Mouse (Mus musculus) lung, embryonic 14.5 days (tissue): Measurements from ENCODE around the gene Hexim2. TPM values are rescaled to one million over a fixed set of nuclear protein-coding genes. Genes with fewer than 3 reads are reported as not detected.

Experiments used
- ATAC-seq: fragments of 200-750 bp; cut with Nextera tagmentation; 2 replicates; pipeline ENCODE4 v1.8.0; 2017; ENCODE audit warnings: mild to moderate bottlenecking, moderate TSS enrichment, moderate library complexity; ENCODE audit not compliant: insufficient read depth
- DNase-seq: peaks from one replicate; pipeline ENCODE4 v3.0.0-alpha.2; 2015
- H3K27ac ChIP-seq: fragments of 300-500 bp; sonication (generic); 2 replicates; pipeline ENCODE4 v1.5.1; 2014; ENCODE audit warnings: low read depth, mild to moderate bottlenecking, moderate library complexity
- H3K27me3 ChIP-seq: fragments of 300-500 bp; sonication (generic); 2 replicates; pipeline ENCODE4 v1.6.1; 2014; ENCODE audit warnings: low read length, control low read depth; ENCODE audit not compliant: insufficient read depth
- H3K36me3 ChIP-seq: fragments of 300-500 bp; sonication (generic); 2 replicates; pipeline ENCODE4 v1.6.1; 2014; ENCODE audit warnings: control low read depth; ENCODE audit not compliant: insufficient read depth
- H3K4me1 ChIP-seq: fragments of 300-500 bp; sonication (generic); 2 replicates; pipeline ENCODE4 v1.6.1; 2014; ENCODE audit warnings: antibody characterized with exemption, control low read depth; ENCODE audit not compliant: insufficient read depth
- H3K4me2 ChIP-seq: fragments of 300-500 bp; sonication (generic); 2 replicates; pipeline ENCODE4 v1.6.1; 2014; ENCODE audit warnings: mild to moderate bottlenecking
- H3K4me3 ChIP-seq: fragments of 300-500 bp; sonication (generic); 2 replicates; pipeline ENCODE4 v1.5.1; 2014; ENCODE audit warnings: low read depth, low read length
- H3K9ac ChIP-seq: fragments of 300-500 bp; sonication (generic); 2 replicates; pipeline ENCODE4 v1.6.1; 2014
- H3K9me3 ChIP-seq: fragments of 300-500 bp; sonication (generic); 2 replicates; pipeline ENCODE4 v1.6.1; 2016; ENCODE audit warnings: low read depth, low read length, control low read depth
- CTCF ChIP-seq: IDR thresholded peaks from 2 replicates; pipeline ENCODE4 v1.5.1; 2016; ENCODE audit warnings: antibody characterized with exemption, low read depth
- WGBS: fragments of 180-500 bp; shearing (Covaris S2); extraction: QIAGEN DNeasy Blood & Tissue Kit; methylation state at CpG from one replicate; pipeline ENCODE4 v1.1.7; 2014; 5-methylcytosine and 5-hydroxymethylcytosine counted together
- polyA plus RNA-seq: library from polyadenylated mRNA; unstranded; fragments of >200 nt; fragmentation: Nextera tagmentation; extraction: Ambion mirVana; gene quantifications from 2 replicates; pipeline ENCODE4 v1.2.1, GENCODE M21; 2014

Gene Hexim2
- polyA plus RNA-seq, 1 experiment from 2014 or later, result 9.3 TPM

DNA sequence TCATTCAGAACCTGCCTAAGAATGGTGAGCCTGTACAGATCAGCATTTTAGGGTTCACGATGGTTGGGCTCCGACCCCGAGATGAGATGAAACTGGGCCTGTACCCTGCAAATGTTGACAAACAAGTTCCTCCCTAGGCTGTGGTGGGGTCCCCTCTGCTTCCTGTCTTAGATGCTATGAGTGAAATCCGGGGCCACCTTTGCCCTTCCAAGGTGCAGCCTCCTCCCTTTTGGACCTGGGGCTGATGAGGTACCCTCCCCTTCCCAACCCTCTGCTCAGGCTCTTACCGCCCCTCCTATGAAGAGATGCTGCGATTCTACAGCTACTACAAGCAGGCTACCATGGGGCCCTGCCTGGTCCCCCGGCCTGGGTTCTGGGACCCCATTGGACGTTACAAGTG, 28.6 kb upstream of the Hexim2 start:
- ATAC-seq, result no peak
- Histone ChIP-seq H3K9ac (peak overlapping the region; percentile 52), H3K4me1 (peaks cover 12% of the 10 kb centered on the region; the same call in 1 of the 2 replicates), H3K9me3 (no peaks in the 10 kb centered on the region), H3K4me3 (peak overlapping the region; percentile 52), H3K4me2 (peak overlapping the region; percentile 75), H3K27me3 (peaks cover 13% of the 10 kb centered on the region), H3K36me3 (no peaks in the 10 kb centered on the region), H3K27ac (no peak overlapping the region)
- DNase-seq, result no peak
- no peak for TF ChIP-seq CTCF
- 48% methylated on average over 8 of the region's 8 CpGs for WGBS

DNA sequence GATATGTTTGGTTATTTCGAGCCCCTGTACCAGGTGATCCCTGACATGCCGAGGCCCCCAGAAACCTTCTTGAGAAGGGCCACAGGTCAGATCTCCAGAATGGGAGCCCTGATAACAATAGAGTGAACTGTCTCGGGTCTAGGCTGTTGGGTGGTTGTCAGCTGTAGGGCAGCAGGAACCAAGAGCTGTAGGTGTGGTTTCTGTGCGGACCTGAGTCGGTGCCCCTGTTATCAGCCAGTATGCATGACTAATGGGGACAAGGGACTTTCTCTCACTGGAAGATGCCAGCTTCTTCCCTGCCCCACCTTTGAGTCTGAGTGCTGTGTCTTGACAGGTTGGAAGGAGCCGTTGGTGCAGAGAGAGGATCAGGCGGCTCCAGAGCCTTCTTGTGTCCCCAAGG, 27.8 kb upstream of the Hexim2 start:
- 69% methylated on average over 7 of the region's 7 CpGs for WGBS
- no peak overlapping the region for H3K27ac ChIP-seq
- ATAC-seq, result no peak

DNA sequence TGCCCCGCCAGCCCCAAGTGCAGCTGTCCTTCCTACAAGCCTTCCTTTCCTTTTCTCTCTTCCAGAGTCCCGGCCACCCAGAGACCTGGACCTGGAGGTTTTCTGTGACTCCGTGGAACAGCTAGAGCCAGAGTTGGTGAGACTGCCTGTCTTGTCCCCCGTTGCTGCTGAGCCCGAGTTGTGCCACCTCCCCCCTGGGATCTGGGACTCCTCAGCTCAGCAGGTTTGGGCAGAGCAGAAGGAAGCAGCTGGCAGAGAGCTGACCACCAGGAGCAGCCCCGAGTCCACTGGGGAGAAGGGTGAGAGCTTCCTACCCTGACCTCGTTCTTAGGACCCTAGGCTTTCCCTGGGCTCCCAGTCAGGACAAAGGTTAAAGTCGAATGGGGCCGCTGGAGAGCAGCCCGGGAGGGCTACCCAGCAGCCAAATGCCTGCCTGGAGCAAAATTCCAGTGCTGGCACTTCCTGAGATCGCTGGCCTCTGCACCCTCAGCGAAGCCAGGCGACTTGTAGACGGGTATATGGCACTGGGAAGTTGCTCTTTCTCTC, 27.0 kb upstream of the Hexim2 start:
- DNase-seq (no peak), ATAC-seq (no peak)
- Histone ChIP-seq H3K4me2 (no peak overlapping the region), H3K36me3 (no peaks in the 10 kb centered on the region), H3K4me1 (peaks cover 12% of the 10 kb centered on the region; the same call in 1 of the 2 replicates), H3K27ac (no peak overlapping the region), H3K27me3 (peaks cover 9% of the 10 kb centered on the region), H3K9me3 (no peaks in the 10 kb centered on the region), H3K9ac (no peak overlapping the region), H3K4me3 (no peak overlapping the region)
- WGBS, result 53% methylated on average over 14 of the region's 14 CpGs
- no peak for TF ChIP-seq CTCF

More for the DNA sequence above, 27.8 kb upstream of the Hexim2 start:
- DNase-seq, result no peak
- Histone ChIP-seq H3K4me3 (no peak overlapping the region), H3K4me1 (peaks cover 12% of the 10 kb centered on the region; the same call in 1 of the 2 replicates), H3K36me3 (no peaks in the 10 kb centered on the region), H3K9me3 (no peaks in the 10 kb centered on the region), H3K9ac (no peak overlapping the region), H3K27me3 (peaks cover 13% of the 10 kb centered on the region), H3K4me2 (peak overlapping the region; percentile 75; the same call in 1 of the 2 replicates)
- TF ChIP-seq CTCF, result no peak

- ATAC-seq (no peak), DNase-seq (no peak)
- no peak for TF ChIP-seq CTCF
- H3K36me3 ChIP-seq, result no peaks in the 10 kb centered on the region
- H3K4me1 ChIP-seq, result peaks cover 12% of the 10 kb centered on the region; the same call in 1 of the 2 replicates
- H3K9ac ChIP-seq, result no peak overlapping the region
- H3K27me3 ChIP-seq, result peaks cover 4% of the 10 kb centered on the region
- H3K4me2 ChIP-seq, result no peak overlapping the region
- no peaks in the 10 kb centered on the region for H3K9me3 ChIP-seq
- no peak overlapping the region for H3K27ac ChIP-seq
- WGBS, result 78% methylated on average over 6 of the region's 6 CpGs
- H3K4me3 ChIP-seq, result no peak overlapping the region
These were observed 26.4 kb upstream of the Hexim2 start for GRCm38 (mm10) chr11:103105810-103106209.

GRCm38 (mm10) chr11:103106386-103106785, 25.8 kb upstream of the Hexim2 start:
- no peak for TF ChIP-seq CTCF
- Histone ChIP-seq H3K4me1 (peaks cover 11% of the 10 kb centered on the region), H3K36me3 (no peaks in the 10 kb centered on the region), H3K4me3 (no peak overlapping the region), H3K9ac (no peak overlapping the region), H3K27ac (no peak overlapping the region), H3K9me3 (no peaks in the 10 kb centered on the region), H3K27me3 (no peaks in the 10 kb centered on the region), H3K4me2 (no peak overlapping the region)
- ATAC-seq, result no peak
- 62% methylated on average over 4 of the region's 4 CpGs for WGBS
- no peak for DNase-seq

DNA sequence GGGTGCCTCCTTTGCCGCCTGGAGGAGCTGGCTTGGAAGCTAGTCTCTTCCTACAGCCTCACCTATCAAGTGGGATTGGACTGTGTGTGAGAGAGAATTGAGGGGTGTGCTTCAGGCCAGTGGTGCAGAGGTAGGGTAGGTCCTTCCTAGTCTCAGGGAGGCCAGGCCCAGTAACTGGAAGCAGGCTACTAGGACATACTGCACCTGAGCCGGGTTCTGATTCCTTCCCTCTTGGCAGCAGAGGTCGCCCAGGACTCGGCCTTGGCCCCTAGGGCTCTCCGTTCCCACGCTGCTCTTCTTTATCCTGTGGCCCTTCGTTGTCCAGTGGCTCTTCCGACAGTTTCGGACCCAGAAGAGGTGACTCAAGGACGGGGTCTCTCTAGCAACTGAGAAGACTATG, 20.9 kb upstream of the Hexim2 start:
- TF ChIP-seq CTCF, result no peak
- no peak for DNase-seq
- 19% methylated on average over 10 of the region's 10 CpGs for WGBS
- Histone ChIP-seq H3K27ac (no peak overlapping the region), H3K27me3 (no peaks in the 10 kb centered on the region), H3K4me3 (peak overlapping the region; percentile 41), H3K9me3 (no peaks in the 10 kb centered on the region), H3K36me3 (no peaks in the 10 kb centered on the region), H3K9ac (peak overlapping the region; percentile 59), H3K4me2 (peak overlapping the region; percentile 86), H3K4me1 (peaks cover 17% of the 10 kb centered on the region)
- ATAC-seq, result no peak

DNA sequence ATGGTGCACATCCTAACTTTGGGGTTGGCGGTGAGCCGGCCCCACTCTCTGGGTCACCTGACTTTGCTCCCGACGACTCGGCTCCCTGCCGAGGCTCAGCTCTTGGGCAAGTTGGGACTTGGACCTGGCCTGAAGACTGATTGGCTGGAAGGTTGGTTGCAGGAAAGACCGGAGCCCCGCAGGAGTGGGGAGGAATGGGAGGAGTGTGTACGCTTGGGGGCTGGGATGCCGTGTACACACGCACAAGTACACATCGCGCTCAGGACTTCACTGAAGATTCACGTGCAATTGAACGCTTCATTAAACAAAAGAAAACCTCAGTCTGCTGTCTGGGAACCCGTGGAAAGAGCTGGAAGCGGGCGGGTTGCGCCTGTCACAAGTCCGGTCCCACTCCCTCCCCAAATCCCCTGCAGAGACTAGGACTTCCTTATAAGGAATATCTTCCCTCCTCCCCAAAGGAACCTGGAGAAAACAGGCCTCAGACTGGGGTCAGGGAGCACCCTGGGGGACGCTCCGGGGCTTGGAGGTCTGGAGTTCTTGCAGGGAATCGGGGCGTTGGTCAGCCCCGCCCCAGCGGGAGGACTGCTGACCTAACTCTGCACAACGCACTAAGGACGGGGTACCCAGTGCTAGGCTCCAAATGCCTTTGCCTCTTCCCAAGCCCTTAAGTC, 20.2 kb upstream of the Hexim2 start:
- H3K4me1 ChIP-seq, result peaks cover 17% of the 10 kb centered on the region
- H3K27me3 ChIP-seq, result no peaks in the 10 kb centered on the region
- ATAC-seq, result no peak
- under 1% methylated on average over 28 of the region's 28 CpGs for WGBS
- H3K9ac ChIP-seq, result peak overlapping the region; percentile 59
- H3K4me2 ChIP-seq, result peak overlapping the region; percentile 86
- peak; percentile 78 for DNase-seq
- no peak for TF ChIP-seq CTCF
- H3K36me3 ChIP-seq, result no peaks in the 10 kb centered on the region
- H3K27ac ChIP-seq, result peak overlapping the region; percentile 58
- no peaks in the 10 kb centered on the region for H3K9me3 ChIP-seq
- peak overlapping the region; percentile 41 for H3K4me3 ChIP-seq
